ENCODE assay signal across 9 mouse cellular contexts in the genomic region with DNA sequence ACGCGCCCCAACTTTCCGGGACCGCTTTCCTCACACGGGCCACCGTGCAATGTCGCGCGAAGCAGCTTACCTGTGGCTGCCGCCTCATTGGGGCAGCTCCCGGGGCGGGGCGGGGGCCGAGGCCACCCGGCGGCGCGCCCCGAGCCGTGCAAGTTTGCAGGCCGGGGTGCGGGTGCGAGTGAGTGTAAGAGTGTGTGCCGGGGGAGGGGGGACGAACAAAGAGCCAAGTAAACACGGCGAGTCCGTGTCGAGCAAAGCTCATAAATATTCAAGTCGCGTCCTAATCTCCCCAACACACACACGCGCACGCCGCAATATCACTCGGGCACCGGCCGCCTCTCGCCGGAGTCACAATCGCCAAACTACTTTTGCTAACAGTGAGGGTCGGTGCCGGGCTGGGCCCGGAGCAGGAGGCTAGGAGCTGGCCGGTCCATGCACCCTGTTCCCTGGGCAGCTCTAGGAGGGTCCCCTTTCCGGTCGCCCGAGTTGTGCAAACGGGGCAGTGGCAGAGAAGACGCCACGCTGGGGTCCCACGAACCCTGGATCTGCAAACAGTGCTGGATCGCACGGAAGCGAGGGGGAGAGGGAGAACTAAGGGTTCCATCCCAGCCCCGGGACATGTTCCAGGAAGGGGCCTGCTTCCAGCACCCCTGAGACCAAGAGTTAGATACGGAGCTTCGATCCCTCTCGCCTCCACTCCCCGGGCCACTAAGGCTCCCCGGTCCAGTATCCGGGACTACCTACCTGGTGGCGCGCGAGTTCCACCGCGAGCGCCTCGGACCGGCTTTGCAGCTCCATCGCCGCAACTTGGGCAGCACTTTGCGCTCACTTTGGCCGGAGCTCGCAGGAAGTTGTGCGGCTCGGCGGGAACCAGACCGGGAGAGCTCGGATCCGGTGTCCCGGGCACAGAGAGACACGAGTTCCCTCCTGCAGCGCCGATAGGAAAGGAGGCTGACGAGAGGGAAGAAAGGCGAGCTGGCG. TPM values are rescaled to one million over a fixed set of nuclear protein-coding genes. Genes with fewer than 3 reads are reported as not detected.
DNase-seq lines count a peak whose midpoint lies in the region; ATAC-seq lines count a peak whose summit lies in the region.
"Had no signal": no experiment of that assay in that cellular context is flagged by ENCODE, and none has a peak within 500 bp of the region (broad histone marks: within the 10 kb centered on the region; RNA-seq: fewer than 3 reads in every experiment).

No protein-coding gene starts in this region.

- H3K4me1 ChIP-seq in forebrain, embryonic 12.5 days, result peaks cover 37% of the 10 kb centered on the region
- H3K4me1 ChIP-seq in hindbrain, embryonic 13.5 days (replicated peaks), result peaks cover 38% of the 10 kb centered on the region

- peaks cover 5% of the 10 kb centered on the region; the same call in 1 of the 2 replicates for H3K27me3 ChIP-seq in forebrain, embryonic 12.5 days
- no peaks in the 10 kb centered on the region for H3K27me3 ChIP-seq in hindbrain, embryonic 13.5 days

- H3K9ac ChIP-seq in forebrain, embryonic 12.5 days, result peak overlapping the region; percentile 96
- H3K9ac ChIP-seq in hindbrain, embryonic 13.5 days, result peak overlapping the region; percentile 95

- peak overlapping the region; percentile 77 for H3K4me2 ChIP-seq in forebrain, embryonic 12.5 days
- peak overlapping the region; percentile 94 for H3K4me2 ChIP-seq in hindbrain, embryonic 13.5 days

- DNase-seq in gastrocnemius, adult 18-20 months (ENCODE audit: low spot score), result peak; percentile 15
- DNase-seq in gastrocnemius, adult 8-10 months (ENCODE audit: low spot score in 2 of 2), result no peak
- DNase-seq in c-Kit-positive CD71-positive TER-119-positive erythroid progenitor cells, embryonic 14.5 days (ENCODE audit: low spot score), result peak; percentile 17
- DNase-seq in left cerebral cortex, postnatal 25 days (ENCODE audit: low spot score in 2 of 2), result peak; percentile 29 to 56
- peak; percentile 65 to 66 for DNase-seq in right cerebral cortex, postnatal 10 days (ENCODE audit: low spot score in 2 of 2)

- H3K36me3 ChIP-seq in forebrain, embryonic 12.5 days (replicated peaks), result peaks cover 4% of the 10 kb centered on the region; the same call in 1 of the 2 replicates
- H3K36me3 ChIP-seq in hindbrain, embryonic 13.5 days, result no peaks in the 10 kb centered on the region
- H3K36me3 ChIP-seq: G1E had no signal

- intact Hi-C loops in left cerebral cortex, postnatal 25 days (cut with DNase I), result loop anchor here (5.0 kb wide), 1 partner anchor 53 kb away; no protein-coding TSS in a partner anchor

- H3K9me3 ChIP-seq in forebrain, embryonic 12.5 days, result no peaks in the 10 kb centered on the region
- no peaks in the 10 kb centered on the region for H3K9me3 ChIP-seq in hindbrain, embryonic 13.5 days

- peak overlapping the region; percentile 98 for H3K27ac ChIP-seq in forebrain, embryonic 12.5 days
- H3K27ac ChIP-seq in hindbrain, embryonic 13.5 days, result peak overlapping the region; percentile 97

- WGBS in forebrain, embryonic 12.5 days, result under 1% methylated on average over 87 of the region's 88 CpGs
- WGBS in hindbrain, embryonic 13.5 days, result under 1% methylated on average over 87 of the region's 88 CpGs

- H3K4me3 ChIP-seq in forebrain, embryonic 12.5 days (replicated peaks), result peak overlapping the region; percentile 90
- H3K4me3 ChIP-seq in hindbrain, embryonic 13.5 days, result peak overlapping the region; percentile 83

- peak; percentile 48 for ATAC-seq in forebrain, embryonic 12.5 days (ENCODE audit: low FRiP score)
- ATAC-seq in hindbrain, embryonic 13.5 days (ENCODE audit: low FRiP score), result peak; percentile 24
- peak; percentile 53; the same call in 1 of the 2 replicates for ATAC-seq in megakaryocyte-erythroid progenitor cell, adult 5-6 weeks (replicated peaks; ENCODE audit: low FRiP score, low TSS enrichment, poor library complexity, severe bottlenecking)

RNA-seq across cellular contexts. Expression of a gene that starts 0.6 kb away (rescaled TPM):
- under 1 TPM; 0.23 to 0.57 TPM for total RNA-seq in gastrocnemius, adult 18-20 months (2021)
- total RNA-seq in gastrocnemius, adult 8-10 months (2022), result under 1 TPM in 3 of 4 experiments, not detected in 1; 0.19 to 0.22 (median 0.21) TPM
- 17.6 and 24.4 TPM in 2 replicates for polyA plus RNA-seq in forebrain, embryonic 12.5 days (2016; fragmentation: Nextera tagmentation; extraction: Ambion mirVana)
- polyA plus RNA-seq in hindbrain, embryonic 13.5 days (2015; fragmentation: Nextera tagmentation; extraction: Ambion mirVana), result 10.9 and 11.3 TPM in 2 replicates
- total RNA-seq in left cerebral cortex, postnatal 25 days (2021), result 10 to 100 TPM; 14.2 to 16.9 TPM
- total RNA-seq in megakaryocyte-erythroid progenitor cell, adult 5-6 weeks (2014; fragmentation: Nextera tagmentation), result 4.0 TPM in 1 of 2 replicates, not detected in the other
- total RNA-seq in megakaryocyte-erythroid progenitor cell, adult 5-6 weeks (2017), result not detected in 2 replicates
- polyA plus RNA-seq: G1E had no signal

Comparison
In these comparisons a context has a peak if more than half of its experiments do, and no peak if none do; other contexts are left out.
1. DNase-seq: peak in gastrocnemius, adult 18-20 months (single experiment), c-Kit-positive CD71-positive TER-119-positive erythroid progenitor cells, embryonic 14.5 days (single experiment), left cerebral cortex, postnatal 25 days (2 of 2) and right cerebral cortex, postnatal 10 days (2 of 2); none in gastrocnemius, adult 8-10 months (0 of 2).
2. Peak in every context shown above with its lines, with median percentiles within 50 percentile points of each other: ATAC-seq.